Comparison of ENCODE assay signal across 9 mouse cellular contexts in the genomic region with DNA sequence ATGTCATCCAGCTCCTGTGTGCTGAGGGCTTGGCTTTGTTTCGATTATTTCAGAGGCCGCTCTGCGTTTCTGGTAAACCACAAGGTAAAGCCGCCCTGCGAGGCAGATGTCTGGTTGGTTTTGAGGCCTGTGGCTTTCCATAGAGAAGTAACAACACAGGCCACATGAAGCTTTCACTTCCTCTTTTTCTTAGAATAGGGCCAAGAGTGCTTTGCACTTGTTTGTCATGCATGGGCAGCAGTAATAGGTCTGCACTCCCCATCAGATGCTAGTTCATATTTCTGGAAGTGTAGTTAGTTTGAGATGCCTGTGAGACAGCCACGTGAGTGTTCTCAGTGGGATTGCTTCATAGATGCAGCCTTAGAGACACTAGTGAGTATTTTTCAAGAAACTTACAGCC.
DNase-seq lines count a peak whose midpoint lies in the region; ATAC-seq and TF ChIP-seq lines count a peak whose summit lies in the region.
"Had no signal": no experiment of that assay in that cellular context is flagged by ENCODE, and none has a peak within 500 bp of the region (broad histone marks: within the 10 kb centered on the region; RNA-seq: fewer than 3 reads in every experiment).

No protein-coding gene starts in this region.

- peak overlapping the region; percentile 51 for H3K27ac ChIP-seq in embryonic facial prominence, embryonic 13.5 days
- H3K27ac ChIP-seq in embryonic facial prominence, embryonic 10.5 days (replicated peaks) = no peak overlapping the region
- H3K27ac ChIP-seq in midbrain, embryonic 12.5 days (replicated peaks) = 0 out of 2 replicates have a peak overlapping the region, but pooled peaks have one; percentile 0
- H3K27ac ChIP-seq in midbrain, postnatal 0 days (ENCODE audit: low read depth, low read length) = no peak overlapping the region
- no peak overlapping the region for H3K27ac ChIP-seq in left cerebral cortex, adult 2 months

- H3K9ac ChIP-seq in embryonic facial prominence, embryonic 13.5 days = no peak overlapping the region
- no peak overlapping the region for H3K9ac ChIP-seq in midbrain, embryonic 12.5 days (replicated peaks)
- no peak overlapping the region for H3K9ac ChIP-seq in midbrain, postnatal 0 days (replicated peaks; ENCODE audit: low read length, poor library complexity, severe bottlenecking)

- no peak for DNase-seq in embryonic facial prominence, embryonic 10.5 days (ENCODE audit: low spot score)
- DNase-seq in midbrain, postnatal 0 days (ENCODE audit: low spot score) = no peak
- peak; percentile 65 to 69 for DNase-seq in thymus, postnatal 36 days
- no peak for DNase-seq in frontal cortex, postnatal 25 days (ENCODE audit: low spot score in 2 of 2)
- no peak for DNase-seq in left cerebral cortex, adult 2 months (ENCODE audit: extremely low spot score in 1 of 2, low spot score in 2 of 2)

- 0 out of 2 replicates have a peak, but pooled peaks cover 6% of the 10 kb centered on the region for H3K36me3 ChIP-seq in embryonic facial prominence, embryonic 13.5 days
- peaks cover 12% of the 10 kb centered on the region for H3K36me3 ChIP-seq in embryonic facial prominence, embryonic 10.5 days (replicated peaks)
- H3K36me3 ChIP-seq in midbrain, embryonic 12.5 days = no peaks in the 10 kb centered on the region
- no peaks in the 10 kb centered on the region; the same call in 1 of the 2 replicates for H3K36me3 ChIP-seq in midbrain, postnatal 0 days (ENCODE audit: insufficient read depth, low read length)

- intact Hi-C loops in left cerebral cortex, adult 2 months (cut with DNase I) = no loop called here

- no peaks in the 10 kb centered on the region for H3K27me3 ChIP-seq in embryonic facial prominence, embryonic 13.5 days
- no peaks in the 10 kb centered on the region for H3K27me3 ChIP-seq in embryonic facial prominence, embryonic 10.5 days (replicated peaks; ENCODE audit: low read depth, poor library complexity, severe bottlenecking)
- H3K27me3 ChIP-seq in midbrain, embryonic 12.5 days = 0 out of 2 replicates have a peak, but pooled peaks cover 4% of the 10 kb centered on the region
- H3K27me3 ChIP-seq in midbrain, postnatal 0 days (ENCODE audit: insufficient read depth, low read length) = no peaks in the 10 kb centered on the region

- TF ChIP-seq CTCF in midbrain, postnatal 0 days (IDR thresholded peaks at IDR 0.05) = no peak
- no peak for TF ChIP-seq CTCF in left cerebral cortex, adult 2 months (IDR thresholded peaks at IDR 0.05)

- no peak overlapping the region for H3K4me3 ChIP-seq in embryonic facial prominence, embryonic 13.5 days
- H3K4me3 ChIP-seq in embryonic facial prominence, embryonic 10.5 days = no peak overlapping the region
- H3K4me3 ChIP-seq in midbrain, embryonic 12.5 days = no peak overlapping the region
- H3K4me3 ChIP-seq in midbrain, postnatal 0 days (ENCODE audit: low read depth, low read length) = no peak overlapping the region
- H3K4me3 ChIP-seq in left cerebral cortex, adult 2 months = no peak overlapping the region
- H3K4me3 ChIP-seq: myocyte had no signal

- H3K9me3 ChIP-seq in embryonic facial prominence, embryonic 13.5 days = no peaks in the 10 kb centered on the region
- H3K9me3 ChIP-seq in embryonic facial prominence, embryonic 10.5 days = no peaks in the 10 kb centered on the region
- H3K9me3 ChIP-seq in midbrain, embryonic 12.5 days = no peaks in the 10 kb centered on the region
- H3K9me3 ChIP-seq in midbrain, postnatal 0 days (ENCODE audit: low read length) = no peaks in the 10 kb centered on the region

- WGBS in embryonic facial prominence, embryonic 13.5 days = 51% methylated on average over 6 of the region's 6 CpGs
- WGBS in embryonic facial prominence, embryonic 10.5 days = 87% methylated on average over 6 of the region's 6 CpGs
- 87% methylated on average over 6 of the region's 6 CpGs for WGBS in midbrain, embryonic 12.5 days
- WGBS in midbrain, postnatal 0 days = 84% methylated on average over 6 of the region's 6 CpGs

- H3K4me2 ChIP-seq in embryonic facial prominence, embryonic 13.5 days = no peak overlapping the region
- no peak overlapping the region for H3K4me2 ChIP-seq in midbrain, embryonic 12.5 days (replicated peaks)
- no peak overlapping the region for H3K4me2 ChIP-seq in midbrain, postnatal 0 days (ENCODE audit: low read depth, low read length, poor library complexity, severe bottlenecking)

- H3K4me1 ChIP-seq in embryonic facial prominence, embryonic 13.5 days = peaks cover 54% of the 10 kb centered on the region
- H3K4me1 ChIP-seq in embryonic facial prominence, embryonic 10.5 days = peaks cover 45% of the 10 kb centered on the region
- peaks cover 38% of the 10 kb centered on the region for H3K4me1 ChIP-seq in midbrain, embryonic 12.5 days
- H3K4me1 ChIP-seq in midbrain, postnatal 0 days (ENCODE audit: insufficient read depth, low read length) = peaks cover 10% of the 10 kb centered on the region; the same call in 1 of the 2 replicates

- ATAC-seq in embryonic facial prominence, embryonic 13.5 days (ENCODE audit: insufficient number of reproducible peaks, insufficient read depth, low FRiP score, low TSS enrichment, low read depth) = no peak
- no peak for ATAC-seq in midbrain, embryonic 12.5 days (ENCODE audit: low FRiP score, low read depth)
- ATAC-seq in midbrain, postnatal 0 days (ENCODE audit: low FRiP score) = no peak
- ATAC-seq in megakaryocyte progenitor cell, adult 5-6 weeks (replicated peaks; ENCODE audit: poor library complexity) = peak; percentile 65

Comparison
In these comparisons a context has a peak if more than half of its experiments do, and no peak if none do; other contexts are left out.
1. H3K27ac ChIP-seq: peak in embryonic facial prominence, embryonic 13.5 days (single experiment) and midbrain, embryonic 12.5 days (single experiment); none in embryonic facial prominence, embryonic 10.5 days (single experiment), midbrain, postnatal 0 days (single experiment) and left cerebral cortex, adult 2 months (single experiment).
2. DNase-seq: peak in thymus, postnatal 36 days (2 of 2); none in embryonic facial prominence, embryonic 10.5 days (single experiment), midbrain, postnatal 0 days (single experiment), frontal cortex, postnatal 25 days (0 of 2) and left cerebral cortex, adult 2 months (0 of 2).